Mouse (Mus musculus) splenic B cell, adult 2 months (primary cell): ENCODE data around the gene Rbm38.

ENCODE experiments used
- DNase-seq: peaks from one replicate; pipeline ENCODE4 v3.0.0-alpha.2; 2011; ENCODE audit warnings: low read depth, low spot score
- H3K27me3 ChIP-seq: 2 replicates; pipeline ENCODE4 v1.6.1; 2012; ENCODE audit warnings: mild to moderate bottlenecking, low read length, moderate library complexity, mixed read lengths; ENCODE audit not compliant: control insufficient read depth, poor library complexity, insufficient read depth, severe bottlenecking
- H3K36me3 ChIP-seq: 2 replicates; pipeline ENCODE4 v1.6.1; 2012; ENCODE audit warnings: mild to moderate bottlenecking, low read length, moderate library complexity, mixed read lengths; ENCODE audit not compliant: control insufficient read depth, poor library complexity, insufficient read depth, severe bottlenecking

Gene Rbm38

DNA sequence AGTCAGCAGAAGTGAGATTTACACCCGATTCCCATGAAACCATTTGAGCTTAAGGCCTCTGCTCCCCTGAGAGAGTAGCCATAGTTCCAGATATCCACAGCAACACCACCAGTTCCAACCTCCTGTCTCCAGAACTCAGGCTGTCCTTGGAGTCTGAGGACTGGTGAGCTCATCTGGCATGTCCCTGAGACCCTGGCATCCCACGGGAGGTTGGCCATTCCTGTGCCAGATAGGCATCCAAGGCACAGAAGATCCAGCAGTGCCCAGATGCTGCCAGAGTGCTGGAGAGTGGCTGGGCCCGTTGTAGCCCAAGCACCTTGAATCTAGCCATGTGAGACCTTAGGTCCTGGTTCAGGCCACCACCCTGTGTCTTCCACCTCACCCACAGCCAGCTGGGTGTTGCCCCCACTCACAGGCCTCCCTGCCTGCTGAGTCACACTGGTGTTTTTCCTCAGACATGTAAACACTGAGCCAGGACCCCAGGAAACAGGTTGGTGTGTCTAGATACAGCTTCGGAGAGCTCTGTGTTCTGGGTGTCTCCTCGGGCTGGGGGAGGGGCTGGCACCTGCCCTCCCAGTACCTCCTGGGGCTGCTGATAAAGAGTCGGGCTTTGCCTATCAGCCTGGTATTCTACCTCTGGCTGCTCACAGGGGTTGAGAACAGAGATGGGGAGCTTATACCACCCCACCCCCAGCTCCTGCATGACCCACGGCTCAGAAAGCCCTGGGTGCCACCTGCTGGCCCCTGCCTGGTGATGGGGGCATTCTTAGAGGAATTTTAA lies 17.7 kb downstream of the Rbm38 start:
- no peak for DNase-seq

DNA sequence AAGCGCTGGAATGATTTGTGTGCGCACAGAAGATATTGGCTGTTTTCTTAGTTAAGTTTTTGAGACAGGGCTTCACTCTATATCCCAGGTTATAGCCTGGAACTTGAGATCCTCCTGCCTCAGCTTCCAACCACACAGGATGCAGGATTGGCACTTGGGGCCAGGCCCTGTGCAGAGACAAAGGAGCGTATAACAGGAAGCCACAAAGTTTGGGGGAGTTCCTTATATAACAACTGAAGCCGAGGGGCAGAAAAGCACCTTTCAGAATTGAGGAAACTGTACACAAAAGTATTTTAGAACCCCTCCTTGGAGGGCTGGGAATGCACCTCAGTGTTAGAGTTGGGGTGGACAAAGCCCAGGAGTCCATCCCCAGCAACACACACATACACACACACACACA lies 18.7 kb downstream of the Rbm38 start:
- DNase-seq, result no peak
- Histone ChIP-seq H3K36me3 (peaks cover 4% of the 10 kb centered on the region), H3K27me3 (no peaks in the 10 kb centered on the region)

More for the DNA sequence above, 17.7 kb downstream of the Rbm38 start:
- Histone ChIP-seq H3K36me3 (peaks cover 7% of the 10 kb centered on the region), H3K27me3 (no peaks in the 10 kb centered on the region)

DNA sequence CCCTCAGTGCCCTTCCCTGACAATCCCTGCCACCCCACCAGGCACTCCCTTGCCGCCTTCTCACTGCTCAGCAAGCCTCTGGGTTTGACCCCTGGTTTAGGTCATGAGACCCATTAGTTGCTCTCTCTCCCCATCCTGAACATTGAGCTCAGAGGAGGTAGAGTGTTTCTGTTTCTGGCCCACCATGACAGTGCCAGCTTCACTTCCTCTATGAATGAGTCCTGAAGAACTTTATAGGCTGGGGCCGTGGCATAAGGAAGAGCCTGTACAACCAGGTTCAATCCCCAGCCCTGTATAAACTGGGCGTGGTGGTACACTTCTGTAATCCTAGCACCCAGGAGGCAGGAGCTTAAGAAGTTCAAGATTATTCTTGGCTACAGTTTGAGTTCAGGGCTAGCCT lies 20.5 kb downstream of the Rbm38 start:
- Histone ChIP-seq H3K36me3 (no peaks in the 10 kb centered on the region; the same call in 1 of the 2 replicates), H3K27me3 (no peaks in the 10 kb centered on the region)
- DNase-seq, result no peak

DNA sequence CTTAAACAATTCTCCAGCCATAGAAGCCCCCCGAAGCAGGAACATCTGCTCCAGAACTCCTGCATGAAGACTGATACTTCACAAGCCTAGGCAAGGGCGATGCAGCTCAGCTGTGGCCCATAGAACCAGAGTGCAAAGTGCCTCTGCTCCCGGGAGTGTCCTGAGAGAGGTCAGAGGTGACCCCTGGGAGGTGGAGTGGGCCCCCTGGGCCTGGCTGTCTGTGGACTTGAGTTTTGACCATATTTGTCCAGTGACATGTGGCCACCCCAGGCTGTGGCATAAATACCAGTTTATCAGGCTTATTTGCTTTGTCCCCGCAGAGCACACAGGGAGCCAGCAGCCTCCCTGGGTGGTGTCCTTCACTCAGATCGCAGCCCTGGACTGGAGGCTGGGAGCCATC lies 20.9 kb downstream of the Rbm38 start:
- no peak for DNase-seq
- Histone ChIP-seq H3K27me3 (no peaks in the 10 kb centered on the region), H3K36me3 (no peaks in the 10 kb centered on the region; the same call in 1 of the 2 replicates)

DNA sequence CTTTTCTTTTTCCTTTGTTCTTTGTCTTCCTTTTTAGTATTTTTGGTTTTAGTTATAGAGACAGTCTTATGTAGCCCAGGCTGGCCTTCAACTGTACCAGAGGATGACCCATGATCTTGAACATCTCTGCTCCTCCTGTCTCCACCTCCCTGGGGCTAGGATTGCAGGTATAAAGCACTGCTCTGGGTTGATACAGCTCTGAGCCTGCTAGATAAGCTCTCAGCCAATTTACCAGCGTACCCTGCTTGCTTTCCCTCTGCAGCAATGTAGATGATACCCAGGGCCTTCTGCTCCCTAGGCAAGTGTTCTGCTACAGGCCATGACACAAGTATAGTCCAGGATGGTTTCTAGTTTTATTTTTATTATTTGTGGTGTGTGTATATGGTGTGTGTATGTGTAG lies 21.6 kb downstream of the Rbm38 start:
- Histone ChIP-seq H3K27me3 (no peaks in the 10 kb centered on the region), H3K36me3 (no peaks in the 10 kb centered on the region; the same call in 1 of the 2 replicates)
- DNase-seq, result no peak

DNA sequence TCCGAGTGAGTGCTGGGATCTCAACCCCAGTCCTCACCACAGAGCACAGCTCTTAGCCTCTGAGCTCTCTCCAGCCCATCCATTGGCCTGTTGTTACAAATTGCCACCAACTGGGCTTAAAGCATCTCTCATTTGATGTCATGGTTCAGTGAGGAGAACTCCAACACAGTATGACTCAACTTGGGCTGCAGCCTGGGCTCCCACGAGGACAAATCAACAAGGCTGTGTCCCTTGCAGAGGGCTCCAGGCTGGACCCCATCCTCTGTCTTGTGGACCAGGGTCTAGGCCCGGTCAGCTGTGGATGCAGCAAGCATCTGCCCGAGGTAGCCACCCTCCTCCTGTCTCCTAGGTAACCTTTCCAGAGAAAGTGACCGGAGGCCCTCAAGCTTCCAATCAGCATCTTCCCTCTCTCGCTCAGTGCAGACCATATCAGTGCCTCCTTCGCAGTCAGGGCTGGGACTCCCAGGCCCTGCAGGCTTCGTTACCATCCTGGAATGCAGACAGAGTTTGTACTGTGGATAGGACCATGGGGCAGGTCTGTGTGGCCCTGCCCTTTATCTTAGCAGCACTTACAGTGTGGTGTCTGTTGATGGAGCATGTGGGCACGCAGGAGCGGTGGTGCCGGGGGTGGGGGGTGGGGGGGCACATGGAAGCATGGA lies 22.3 kb downstream of the Rbm38 start:
- H3K27me3 ChIP-seq, result no peaks in the 10 kb centered on the region
- no peaks in the 10 kb centered on the region for H3K36me3 ChIP-seq
- DNase-seq, result no peak

DNA sequence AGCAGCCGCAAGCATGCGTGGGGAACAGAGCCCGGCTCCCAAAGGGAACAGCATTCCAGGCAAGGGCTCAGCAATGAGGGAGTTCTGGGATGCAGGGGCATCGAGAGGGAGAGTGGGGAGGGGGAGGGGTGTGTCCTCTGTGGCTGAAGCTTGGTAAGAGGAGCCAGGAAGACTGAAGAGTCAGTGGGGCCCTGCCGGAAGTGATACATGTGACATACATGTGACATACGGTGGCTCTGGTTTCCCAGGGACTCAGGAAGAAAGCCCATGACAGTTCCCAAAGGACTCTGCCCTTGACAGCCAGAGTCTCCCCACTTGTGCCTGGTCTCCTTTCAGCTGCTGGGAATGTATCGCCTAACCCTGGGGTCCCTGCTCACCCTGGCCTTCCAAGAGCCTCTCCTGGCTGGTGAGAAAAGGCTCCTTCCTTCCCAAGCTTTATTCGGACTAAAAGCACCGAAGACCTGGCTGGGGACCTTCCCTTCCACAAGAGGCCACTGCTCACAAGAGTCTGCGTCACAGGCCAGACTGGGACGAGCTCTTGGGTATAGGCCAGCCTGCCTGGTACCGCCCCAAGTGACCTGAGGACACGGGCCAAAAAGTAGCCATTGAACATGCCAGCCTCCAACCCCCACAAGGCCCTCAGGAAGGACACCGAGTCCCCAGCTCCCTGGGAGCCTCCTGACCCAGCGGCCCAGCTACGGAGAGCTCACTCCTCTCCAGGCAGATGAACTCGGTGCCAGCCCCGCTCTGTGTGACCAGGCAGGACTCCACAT lies 24.1 kb downstream of the Rbm38 start:
- no peak for DNase-seq
- H3K27me3 ChIP-seq, result no peaks in the 10 kb centered on the region
- no peaks in the 10 kb centered on the region for H3K36me3 ChIP-seq

DNA sequence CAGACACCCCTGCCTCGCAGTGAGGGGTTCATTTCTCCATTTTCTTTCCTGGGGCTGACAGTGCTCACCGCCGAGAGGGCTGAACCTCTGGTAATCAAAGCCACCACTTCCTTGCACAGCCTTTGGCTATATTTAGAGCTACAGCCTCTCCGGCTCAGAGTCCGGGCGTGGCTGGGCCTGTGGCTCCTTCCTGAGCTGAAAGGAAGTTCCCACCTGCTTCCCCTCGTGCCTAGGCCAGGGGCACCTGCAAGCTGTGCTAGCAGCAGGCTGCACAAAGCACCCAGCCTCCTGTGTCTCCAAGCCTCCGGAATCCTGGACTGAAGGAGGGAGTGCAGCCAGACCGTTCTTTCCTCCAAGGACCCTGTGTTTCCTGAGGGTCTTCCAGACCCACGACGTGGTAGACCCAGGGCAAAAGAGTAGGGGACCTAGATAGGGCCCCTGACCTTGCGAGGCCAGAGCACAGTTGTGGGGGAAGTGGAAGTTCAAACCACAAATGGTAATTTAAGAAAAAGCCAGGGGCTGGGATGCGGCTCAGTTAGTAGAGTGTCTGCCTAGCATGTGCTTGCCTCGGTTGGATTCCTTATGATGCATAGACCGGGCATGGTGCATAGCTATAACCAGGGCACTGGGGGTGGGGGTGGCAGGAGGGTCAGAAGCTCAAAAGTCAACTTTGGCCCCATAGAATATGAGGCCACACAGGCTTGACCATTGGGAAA lies 26.4 kb downstream of the Rbm38 start:
- DNase-seq, result peak; percentile 74
- Histone ChIP-seq H3K36me3 (no peaks in the 10 kb centered on the region), H3K27me3 (no peaks in the 10 kb centered on the region)

DNA sequence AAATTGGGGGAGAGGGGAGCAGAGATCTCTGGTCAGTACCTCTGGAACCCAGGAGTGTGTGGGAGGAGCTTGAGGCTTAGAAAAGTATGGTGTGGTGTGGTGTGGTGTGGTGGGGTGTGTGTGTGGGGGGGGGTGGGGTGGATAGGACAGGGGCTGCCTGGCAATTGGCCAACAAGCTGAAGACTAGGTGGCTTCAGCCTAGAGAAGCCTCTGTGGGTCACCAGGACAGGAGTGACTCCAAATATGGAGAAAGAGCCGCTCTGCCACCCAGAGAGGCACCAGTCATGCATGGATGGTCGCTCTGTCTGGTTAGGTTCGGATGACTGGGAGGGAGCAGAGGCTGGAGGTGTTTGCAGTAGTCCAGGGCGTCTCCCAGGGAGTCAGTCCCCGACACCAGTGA lies 27.2 kb downstream of the Rbm38 start:
- H3K36me3 ChIP-seq, result no peaks in the 10 kb centered on the region
- no peak for DNase-seq
- no peaks in the 10 kb centered on the region for H3K27me3 ChIP-seq

DNA sequence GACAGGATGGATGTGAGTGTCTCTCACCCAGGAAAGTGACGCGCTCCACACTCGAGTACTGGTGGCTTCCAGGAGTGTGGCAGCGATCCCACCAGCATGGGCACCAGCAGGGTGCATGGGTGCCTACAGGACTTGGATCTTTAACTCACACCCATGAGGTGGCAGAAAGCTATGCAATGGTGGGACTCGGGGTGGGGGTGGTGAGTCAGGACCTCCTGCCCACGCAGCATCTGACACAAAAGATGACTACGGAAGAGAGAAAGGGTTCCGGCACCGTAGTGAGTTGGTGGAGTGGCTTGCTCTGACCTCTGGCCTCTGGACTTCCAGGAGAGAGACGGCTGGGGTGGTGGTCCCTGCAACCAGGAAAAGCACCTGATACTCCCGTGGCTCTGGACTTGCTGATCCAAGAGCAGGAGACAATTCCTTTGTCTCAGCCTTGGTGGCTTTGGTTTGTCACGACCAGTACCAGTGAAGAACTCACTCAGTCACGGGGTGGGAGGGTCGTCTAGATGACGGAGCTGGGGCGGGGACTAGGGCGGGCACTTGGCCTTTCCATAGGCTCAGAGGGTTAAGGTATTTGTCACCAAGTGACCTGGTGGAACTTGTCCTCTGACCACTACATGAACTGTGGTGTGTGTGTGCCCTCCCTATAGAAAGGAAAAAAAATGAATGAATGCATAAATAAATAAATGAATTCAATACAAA lies 27.9 kb downstream of the Rbm38 start:
- H3K36me3 ChIP-seq, result no peaks in the 10 kb centered on the region
- no peak for DNase-seq
- no peaks in the 10 kb centered on the region for H3K27me3 ChIP-seq

DNA sequence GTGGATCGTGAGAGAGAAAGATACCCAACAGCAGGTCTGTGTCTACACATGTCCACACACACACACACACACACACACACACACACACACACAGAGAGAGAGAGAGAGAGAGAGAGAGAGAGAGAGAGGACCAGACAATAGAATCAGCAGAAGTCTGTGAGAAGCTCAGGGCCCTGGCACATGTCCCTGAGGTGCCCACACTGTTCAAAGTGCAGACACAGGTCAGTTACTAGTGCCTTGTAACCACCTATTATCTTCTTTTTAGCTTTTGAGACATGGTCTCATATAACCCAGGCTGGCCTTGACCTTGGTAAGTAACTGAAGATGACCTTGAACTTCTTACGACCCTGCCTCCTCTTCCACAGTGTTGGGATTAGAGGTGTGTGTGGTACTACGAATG lies 28.9 kb downstream of the Rbm38 start:
- Histone ChIP-seq H3K27me3 (no peaks in the 10 kb centered on the region), H3K36me3 (no peaks in the 10 kb centered on the region)
- DNase-seq, result no peak

DNA sequence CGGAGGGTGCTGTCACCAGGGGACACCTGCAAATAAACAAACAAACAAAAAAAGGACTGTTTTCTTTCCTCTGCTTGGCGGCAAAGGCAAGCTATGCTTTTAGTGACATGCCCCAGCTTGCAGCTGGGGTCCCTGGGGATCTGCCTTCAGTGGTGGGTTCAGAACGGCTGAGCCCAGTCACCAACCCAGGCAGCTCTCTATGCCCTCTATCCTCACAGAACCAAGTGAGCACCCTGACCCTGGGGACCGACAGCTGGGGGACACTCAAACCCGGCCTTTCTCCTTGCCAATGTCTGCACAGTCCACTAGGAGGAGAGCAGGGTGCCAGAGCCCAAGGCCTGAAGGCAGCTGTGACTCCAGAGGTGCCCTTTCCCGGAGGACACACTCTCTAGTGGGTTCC lies 29.5 kb downstream of the Rbm38 start:
- DNase-seq, result peak; percentile 62
- Histone ChIP-seq H3K36me3 (no peaks in the 10 kb centered on the region), H3K27me3 (no peaks in the 10 kb centered on the region)

DNA sequence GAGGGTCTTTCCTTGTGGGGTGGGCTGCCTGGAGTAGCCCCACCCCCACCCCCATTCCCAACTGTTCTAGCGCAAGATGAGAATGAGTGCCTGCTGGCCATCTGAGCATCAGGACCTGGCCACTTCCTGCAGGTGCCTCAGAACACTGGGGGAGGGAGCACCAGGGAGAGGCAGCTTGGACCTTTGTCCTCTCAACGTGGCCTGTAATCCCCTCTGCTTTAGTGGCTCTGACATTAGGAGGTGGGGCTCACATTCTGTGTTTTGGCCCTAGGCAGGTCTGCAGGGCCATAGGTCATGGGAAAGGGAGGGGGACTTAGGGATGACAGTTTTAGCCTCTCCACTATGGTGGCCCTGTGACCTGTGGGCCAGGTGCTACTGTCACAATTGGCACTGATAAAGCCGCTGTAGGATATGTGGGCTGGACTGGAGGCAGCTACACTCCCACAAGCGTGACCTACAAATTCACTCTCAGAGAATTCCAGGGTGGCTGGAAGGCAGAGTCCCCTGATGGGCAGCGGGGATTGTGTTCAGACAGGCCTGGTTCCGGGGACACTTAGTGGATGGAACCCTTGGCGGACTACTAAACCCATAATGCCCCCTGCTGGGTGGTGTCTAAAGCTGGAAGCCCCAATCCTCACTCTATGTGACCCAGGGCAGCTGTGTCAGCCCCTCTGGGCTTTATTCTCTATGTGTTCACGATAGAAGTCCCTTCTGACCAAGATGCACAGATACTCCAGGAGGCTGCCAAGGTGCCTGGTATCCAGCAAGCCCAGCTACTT lies 30.5 kb downstream of the Rbm38 start:
- no peaks in the 10 kb centered on the region for H3K27me3 ChIP-seq
- no peaks in the 10 kb centered on the region for H3K36me3 ChIP-seq
- DNase-seq, result no peak
